Mouse (Mus musculus): Measurements from ENCODE around the gene Ccdc78.

DNA sequence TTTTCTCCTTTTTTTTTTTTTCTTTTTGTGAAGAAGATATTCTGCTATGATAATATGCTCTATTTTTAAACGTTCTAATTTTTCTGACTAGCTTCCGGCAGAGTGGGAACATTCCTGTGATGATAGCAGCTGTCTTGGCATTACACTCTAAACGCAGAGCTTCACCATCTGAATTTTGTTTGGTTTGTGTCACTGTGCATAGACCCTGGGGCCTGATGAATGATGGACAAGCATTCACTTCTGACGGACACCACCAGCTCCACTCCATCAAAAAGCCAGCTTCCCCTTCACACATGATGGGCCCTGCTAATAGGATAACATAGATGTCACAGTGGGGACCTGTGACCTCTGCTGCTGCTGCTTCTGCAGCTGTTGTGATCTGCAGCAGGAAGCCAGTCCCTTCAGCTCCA is 24.8 kb upstream of the Ccdc78 start:
- no peak for TF ChIP-seq CTCF (IDR thresholded peaks at IDR 0.05; ENCODE audit: control insufficient read depth, insufficient read depth, insufficient replicate concordance, low read depth, low read length)
- no peak for TF ChIP-seq POLR2A (IDR thresholded peaks at IDR 0.05; ENCODE audit: control insufficient read depth, low read depth, low read length)

Measured in testis, adult 2 months (tissue).